Mouse (Mus musculus): ENCODE measurements around the gene Cstf1. TPM values are rescaled to one million over a fixed set of nuclear protein-coding genes. Genes with fewer than 3 reads are reported as not detected.

The Cstf1 gene
- 10.9 and 14.5 TPM in 2 replicates for total RNA-seq (2014; rRNA removed)
- 27.8 and 30.8 TPM in 2 replicates for polyA plus RNA-seq (2012; rRNA removed)

DNA sequence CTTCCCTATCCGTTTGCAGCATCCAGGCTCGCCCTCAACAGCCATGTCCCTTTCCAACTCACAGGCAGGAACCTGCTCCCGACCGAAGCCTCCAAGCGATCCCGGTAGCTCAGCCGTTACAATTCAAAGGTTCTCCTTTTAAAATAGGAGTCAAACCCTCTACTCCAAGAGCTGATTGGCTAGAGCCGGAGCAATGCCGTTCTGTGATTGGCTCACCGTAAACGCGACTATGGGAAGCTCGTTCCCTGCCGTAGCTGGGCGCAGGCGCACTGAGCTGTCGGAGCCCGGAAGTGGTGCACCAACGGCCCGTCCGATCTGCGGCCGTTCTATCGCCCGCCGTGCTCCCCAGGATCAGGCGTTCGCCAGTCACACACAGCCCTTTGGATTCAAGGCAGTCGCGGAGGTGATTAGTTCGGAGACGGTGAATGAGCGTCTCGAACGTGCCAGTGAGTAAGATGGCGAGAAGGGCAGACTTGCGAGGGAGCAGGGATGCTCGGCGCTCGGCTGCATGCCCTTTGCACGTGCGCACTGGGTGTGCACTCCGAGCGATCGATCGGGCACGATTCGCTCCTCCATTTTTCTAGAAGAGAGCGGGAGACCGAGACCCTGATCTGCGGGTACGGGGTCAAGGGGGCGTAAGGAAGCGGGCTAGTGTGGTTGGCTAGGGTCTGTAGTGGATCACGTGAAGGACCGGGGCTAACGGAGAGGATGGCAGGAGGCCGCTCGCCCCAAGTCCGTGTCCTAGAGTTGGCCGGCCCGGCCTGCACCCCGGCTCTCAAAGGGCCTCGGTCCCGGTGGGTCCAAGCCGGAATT, at the start of gene Cstf1, which contains the start of gene Aurka:
Gene Cstf1 (plus strand): TSS at position 271 of the 813 bp plus-strand sequence.
Gene Aurka (minus strand): TSS at position 125 of the 813 bp plus-strand sequence.
- H3K27ac ChIP-seq (replicated peaks; ENCODE audit: insufficient read depth, low read depth, low read length), result peak within 1 kb of the TSS; percentile 68
- H3K4me3 ChIP-seq (ENCODE audit: insufficient read depth, low read depth, low read length), result peak within 1 kb of the TSS; percentile 79
- H3K4me1 ChIP-seq (ENCODE audit: control insufficient read depth, insufficient read depth, low read length), result peaks cover 2% of the 10 kb centered on the region; the same call in 1 of the 2 replicates
- peak within 1 kb of the TSS; percentile 84 for H3K9ac ChIP-seq (ENCODE audit: low read depth, low read length)
- peaks cover 5% of the 10 kb centered on the region; the same call in 1 of the 2 replicates for H3K79me2 ChIP-seq (ENCODE audit: control insufficient read depth, insufficient read depth, low read length)
- peaks cover 2% of the 10 kb centered on the region; the same call in 1 of the 2 replicates for H3K36me3 ChIP-seq (ENCODE audit: control insufficient read depth, insufficient read depth, low read length)
- WGBS, result under 1% methylated on average over 66 of the region's 66 CpGs
- DNase-seq (ENCODE audit: extremely low read depth, low read depth, low spot score), result peak; percentile 94
- no peaks in the 10 kb centered on the region for H3K27me3 ChIP-seq (ENCODE audit: control insufficient read depth, insufficient read depth, low read length)
- TF ChIP-seq CTCF (IDR thresholded peaks at IDR 0.05; ENCODE audit: low read depth, low read length) (no peak), POLR2A (IDR thresholded peaks at IDR 0.05; ENCODE audit: extremely low read depth, insufficient read depth, low read length) (no peak)

DNA sequence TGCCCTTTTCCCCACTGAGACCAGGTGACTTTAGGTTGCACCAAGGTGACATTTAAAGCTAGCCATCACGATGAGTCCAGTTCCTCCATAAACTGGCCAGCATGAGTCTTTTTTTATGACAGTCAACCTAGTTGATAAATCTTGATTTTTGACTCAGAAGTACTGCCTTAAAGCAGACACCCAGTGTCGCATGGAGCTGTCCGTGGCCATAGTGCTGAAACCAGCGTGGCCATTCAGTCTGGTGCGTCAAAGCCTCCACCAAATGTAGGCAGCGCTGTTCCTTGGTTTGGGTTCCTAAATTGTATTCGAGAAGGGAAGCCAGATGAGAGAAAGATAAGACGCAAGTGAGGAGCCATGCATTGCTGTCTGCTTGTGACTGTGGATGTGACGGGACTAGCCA, 49.6 kb upstream of the Cstf1 start:
- WGBS, result 13% methylated on average over 9 of the region's 9 CpGs
- H3K4me3 ChIP-seq (ENCODE audit: insufficient read depth, low read depth, low read length), result no peak overlapping the region
- DNase-seq (ENCODE audit: extremely low read depth, low read depth, low spot score), result no peak

DNA sequence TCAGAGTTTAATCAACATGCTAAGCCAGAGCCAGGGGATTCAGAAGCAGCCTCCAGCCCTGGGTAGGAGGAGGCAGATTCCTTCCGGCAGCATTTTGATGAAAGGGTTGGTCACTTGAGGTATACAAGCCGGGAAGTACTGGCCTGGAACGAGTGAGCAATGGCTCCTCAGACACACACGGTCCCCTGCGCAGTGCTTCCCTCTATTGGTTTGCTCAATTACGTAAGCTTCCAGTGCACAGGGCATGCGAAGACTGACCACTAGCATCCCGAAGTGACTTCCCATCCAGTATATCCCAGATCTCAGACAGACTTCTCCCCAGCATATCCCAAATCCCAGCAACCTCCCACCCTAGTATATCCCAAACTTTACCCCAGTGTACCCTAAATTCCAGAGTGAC, 42.2 kb upstream of the Cstf1 start:
- Histone ChIP-seq H3K27ac (replicated peaks; ENCODE audit: insufficient read depth, low read depth, low read length) (no peak overlapping the region), H3K4me3 (ENCODE audit: insufficient read depth, low read depth, low read length) (no peak overlapping the region), H3K4me1 (ENCODE audit: control insufficient read depth, insufficient read depth, low read length) (no peaks in the 10 kb centered on the region), H3K36me3 (ENCODE audit: control insufficient read depth, insufficient read depth, low read length) (no peaks in the 10 kb centered on the region), H3K79me2 (ENCODE audit: control insufficient read depth, insufficient read depth, low read length) (no peaks in the 10 kb centered on the region), H3K9ac (ENCODE audit: low read depth, low read length) (no peak overlapping the region), H3K27me3 (ENCODE audit: control insufficient read depth, insufficient read depth, low read length) (peaks cover 4% of the 10 kb centered on the region; the same call in 1 of the 2 replicates)
- no peak for DNase-seq (ENCODE audit: extremely low read depth, low read depth, low spot score)
- WGBS, result 26% methylated on average over 8 of the region's 8 CpGs
- TF ChIP-seq POLR2A (IDR thresholded peaks at IDR 0.05; ENCODE audit: extremely low read depth, insufficient read depth, low read length) (no peak), CTCF (IDR thresholded peaks at IDR 0.05; ENCODE audit: low read depth, low read length) (no peak)

More for the DNA sequence above, 49.6 kb upstream of the Cstf1 start:
- no peak overlapping the region for H3K27ac ChIP-seq (replicated peaks; ENCODE audit: insufficient read depth, low read depth, low read length)
- no peak overlapping the region for H3K9ac ChIP-seq (ENCODE audit: low read depth, low read length)
- TF ChIP-seq POLR2A (IDR thresholded peaks at IDR 0.05; ENCODE audit: extremely low read depth, insufficient read depth, low read length), result no peak
- TF ChIP-seq CTCF (IDR thresholded peaks at IDR 0.05; ENCODE audit: low read depth, low read length), result no peak
- H3K27me3 ChIP-seq (ENCODE audit: control insufficient read depth, insufficient read depth, low read length), result no peaks in the 10 kb centered on the region; the same call in 1 of the 2 replicates
- H3K4me1 ChIP-seq (ENCODE audit: control insufficient read depth, insufficient read depth, low read length), result no peaks in the 10 kb centered on the region
- H3K79me2 ChIP-seq (ENCODE audit: control insufficient read depth, insufficient read depth, low read length), result no peaks in the 10 kb centered on the region
- no peaks in the 10 kb centered on the region for H3K36me3 ChIP-seq (ENCODE audit: control insufficient read depth, insufficient read depth, low read length)

DNA sequence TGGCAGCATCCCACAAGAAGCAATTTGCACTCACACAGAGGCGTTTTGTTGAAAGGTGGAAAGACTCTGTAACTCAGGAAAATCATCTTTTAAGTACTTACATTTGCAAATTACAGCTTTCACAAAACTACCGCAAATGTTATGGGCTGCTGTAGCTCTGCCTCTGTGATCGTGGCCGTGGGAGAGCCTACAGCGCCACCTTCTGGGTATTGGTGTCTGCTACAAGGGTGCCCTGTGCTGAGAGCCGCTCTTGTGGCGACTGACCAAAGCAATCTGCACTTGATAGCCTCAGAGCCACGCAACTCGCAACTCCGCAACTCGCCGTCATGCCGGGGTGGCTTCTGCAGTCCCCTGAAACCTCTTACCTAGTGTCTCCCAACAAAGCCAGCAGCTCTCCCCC, 41.3 kb upstream of the Cstf1 start:
- DNase-seq (ENCODE audit: extremely low read depth, low read depth, low spot score), result peak; percentile 22
- Histone ChIP-seq H3K9ac (ENCODE audit: low read depth, low read length) (no peak overlapping the region), H3K4me1 (ENCODE audit: control insufficient read depth, insufficient read depth, low read length) (no peaks in the 10 kb centered on the region), H3K36me3 (ENCODE audit: control insufficient read depth, insufficient read depth, low read length) (no peaks in the 10 kb centered on the region), H3K4me3 (ENCODE audit: insufficient read depth, low read depth, low read length) (no peak overlapping the region), H3K79me2 (ENCODE audit: control insufficient read depth, insufficient read depth, low read length) (no peaks in the 10 kb centered on the region), H3K27me3 (ENCODE audit: control insufficient read depth, insufficient read depth, low read length) (peaks cover 4% of the 10 kb centered on the region; the same call in 1 of the 2 replicates), H3K27ac (replicated peaks; ENCODE audit: insufficient read depth, low read depth, low read length) (no peak overlapping the region)
- TF ChIP-seq POLR2A (IDR thresholded peaks at IDR 0.05; ENCODE audit: extremely low read depth, insufficient read depth, low read length), result no peak
- peak; percentile 92 for TF ChIP-seq CTCF (IDR thresholded peaks at IDR 0.05; ENCODE audit: low read depth, low read length)
- 5% methylated on average over 13 of the region's 13 CpGs for WGBS

DNA sequence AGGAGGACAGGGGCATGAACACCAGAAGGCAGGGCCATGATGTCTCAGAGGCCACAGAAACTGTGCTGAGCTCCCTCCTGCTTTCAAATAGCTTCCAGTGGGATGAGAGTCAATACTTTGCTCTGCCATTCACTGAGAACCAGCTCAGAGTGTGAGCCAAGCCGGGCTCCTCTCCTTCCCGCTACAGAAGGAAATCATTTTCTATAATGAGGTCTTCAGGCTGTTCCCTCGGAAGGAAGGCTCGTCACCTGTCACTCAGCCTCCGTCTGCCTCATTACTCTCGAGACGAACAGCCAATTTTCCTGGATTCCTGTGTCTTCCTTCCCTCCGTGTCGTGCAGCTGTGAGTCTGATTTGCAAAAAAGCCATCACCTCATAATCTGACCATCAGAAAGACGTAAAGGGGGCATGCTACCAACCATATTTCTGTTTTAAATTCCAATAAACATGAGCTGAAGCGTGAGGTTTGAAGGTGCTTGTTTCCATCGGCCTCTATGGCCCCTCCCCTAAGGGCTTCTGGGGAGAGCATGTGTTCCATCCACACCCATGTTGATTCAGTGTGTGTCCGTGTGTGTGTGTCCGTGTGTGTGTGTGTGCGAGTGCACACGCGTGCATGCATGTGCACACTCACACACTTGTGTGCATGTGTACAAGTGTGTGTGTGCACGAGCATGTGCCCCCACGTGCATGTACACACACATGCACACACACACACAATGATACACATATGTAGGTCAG, 32.1 kb upstream of the Cstf1 start:
- Histone ChIP-seq H3K27me3 (ENCODE audit: control insufficient read depth, insufficient read depth, low read length) (no peaks in the 10 kb centered on the region), H3K36me3 (ENCODE audit: control insufficient read depth, insufficient read depth, low read length) (no peaks in the 10 kb centered on the region), H3K9ac (ENCODE audit: low read depth, low read length) (no peak overlapping the region), H3K4me1 (ENCODE audit: control insufficient read depth, insufficient read depth, low read length) (no peaks in the 10 kb centered on the region), H3K27ac (replicated peaks; ENCODE audit: insufficient read depth, low read depth, low read length) (no peak overlapping the region), H3K79me2 (ENCODE audit: control insufficient read depth, insufficient read depth, low read length) (no peaks in the 10 kb centered on the region), H3K4me3 (ENCODE audit: insufficient read depth, low read depth, low read length) (no peak overlapping the region)
- no peak for DNase-seq (ENCODE audit: extremely low read depth, low read depth, low spot score)
- TF ChIP-seq CTCF (IDR thresholded peaks at IDR 0.05; ENCODE audit: low read depth, low read length) (no peak), POLR2A (IDR thresholded peaks at IDR 0.05; ENCODE audit: extremely low read depth, insufficient read depth, low read length) (no peak)
- 89% methylated on average over 19 of the region's 19 CpGs for WGBS

Measured in liver, adult 2 months (tissue).